Mouse (Mus musculus) megakaryocyte progenitor cell, adult 5-6 weeks (primary cell): ENCODE measurements at regions not wholly inside any gene's neighbourhood (a gene's known extent, or its start where the extent isn't known, plus 50 kb on each side); places are given as distances from the start of the nearest gene placed in this dataset.

Experiments
- ATAC-seq: replicated peaks from 2 replicates; pipeline ENCODE4 v1.8.0; 2016; ENCODE audit warnings: mild to moderate bottlenecking, moderate TSS enrichment, inconsistent platforms; ENCODE audit not compliant: poor library complexity

- ATAC-seq = no peak
These were observed 110.8 kb upstream of the Pdzrn3 start for GRCm38 (mm10) chr6:101488466-101488865.

GRCm38 (mm10) chr6:101484526-101485287 is 107.0 kb upstream of the Pdzrn3 start:
- no peak for ATAC-seq

DNA sequence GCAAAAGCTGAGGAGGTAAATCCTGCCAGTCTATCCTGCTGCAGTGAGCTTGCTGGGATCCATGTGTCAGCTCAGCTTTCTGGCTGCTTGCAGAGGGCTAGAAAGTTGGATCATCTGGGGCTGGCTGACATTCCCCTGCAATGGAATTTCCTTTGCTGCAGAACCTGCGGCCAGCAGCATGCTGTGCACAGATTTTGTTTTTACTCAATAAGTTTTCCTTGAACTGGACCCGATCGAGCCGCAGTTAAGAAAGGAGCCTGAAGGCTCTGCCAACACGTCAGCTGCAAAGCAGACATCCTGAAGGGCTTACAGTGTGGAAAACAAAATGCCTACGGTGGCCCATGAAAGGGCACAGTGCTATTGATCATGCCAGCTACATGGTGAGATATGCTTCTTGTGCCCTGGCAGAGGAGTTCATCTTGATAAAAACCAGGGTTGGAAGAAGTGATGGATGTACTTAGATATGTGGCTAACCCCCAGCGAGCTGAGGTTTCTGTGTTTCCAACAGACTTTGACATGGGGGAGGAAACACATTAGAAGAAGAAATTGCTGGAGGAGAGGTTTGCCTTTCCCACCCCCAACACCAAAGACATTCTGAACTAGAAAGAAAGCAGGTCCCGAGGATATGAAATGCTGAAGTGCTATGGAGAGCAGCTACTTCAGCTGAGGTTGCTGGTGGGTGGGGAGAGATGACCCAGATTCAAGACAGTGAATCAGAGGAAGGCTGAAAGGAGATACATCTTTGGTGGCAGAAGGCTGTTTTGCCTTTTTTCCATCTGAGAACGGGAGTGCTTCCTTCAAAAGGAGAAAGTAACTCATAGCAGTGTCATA is 105.2 kb upstream of the Pdzrn3 start:
- ATAC-seq = no peak

GRCm38 (mm10) chr6:101473956-101474355 is 96.3 kb upstream of the Pdzrn3 start:
- ATAC-seq = no peak

- no peak for ATAC-seq
These were observed 95.7 kb upstream of the Pdzrn3 start for GRCm38 (mm10) chr6:101473257-101473925.

DNA sequence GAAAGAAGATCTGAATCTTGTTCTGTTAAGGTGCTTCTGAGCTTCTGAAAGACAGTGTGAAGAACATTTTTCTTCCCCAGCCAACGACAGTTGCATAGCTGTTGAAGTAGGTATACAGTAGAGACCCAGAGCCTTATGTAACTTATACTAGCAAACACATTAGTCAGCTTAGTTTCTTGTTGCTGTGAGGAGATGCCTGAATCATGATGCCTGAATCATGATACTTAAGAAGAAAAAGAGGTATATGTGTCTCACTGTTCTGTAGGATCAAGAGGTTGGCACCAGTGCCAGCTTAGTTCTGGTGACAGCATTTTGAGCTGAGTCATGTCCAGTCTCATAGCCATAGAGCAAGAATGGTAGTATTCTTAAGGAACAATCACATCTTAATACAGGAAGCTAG is 87.2 kb upstream of the Pdzrn3 start:
- no peak for ATAC-seq

DNA sequence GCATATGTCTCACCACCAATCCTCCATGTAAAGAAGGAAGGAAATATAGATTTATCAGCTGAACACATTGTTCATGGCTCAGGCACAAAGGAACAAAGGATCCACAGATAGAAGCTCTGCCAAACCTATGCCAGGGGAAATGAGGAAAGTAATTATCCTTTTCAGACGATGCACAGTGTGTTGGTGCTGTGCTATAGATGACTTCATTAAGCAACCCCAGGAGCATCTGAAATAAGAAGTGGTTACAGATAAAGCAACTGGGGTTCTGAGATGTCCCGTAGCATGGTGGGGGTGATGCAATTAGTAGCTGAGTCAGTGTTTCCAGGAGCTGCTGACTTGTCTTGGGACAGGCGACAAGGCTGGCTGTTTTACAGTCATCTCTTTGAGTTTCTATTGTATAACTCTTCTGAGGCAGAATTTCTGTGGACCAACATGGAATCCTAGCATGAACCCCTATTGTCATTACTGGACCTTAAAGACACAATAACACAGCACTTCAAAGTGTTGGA is 86.2 kb upstream of the Pdzrn3 start:
- no peak for ATAC-seq

GRCm38 (mm10) chr6:101446720-101447119 is 69.0 kb upstream of the Pdzrn3 start:
- no peak for ATAC-seq

DNA sequence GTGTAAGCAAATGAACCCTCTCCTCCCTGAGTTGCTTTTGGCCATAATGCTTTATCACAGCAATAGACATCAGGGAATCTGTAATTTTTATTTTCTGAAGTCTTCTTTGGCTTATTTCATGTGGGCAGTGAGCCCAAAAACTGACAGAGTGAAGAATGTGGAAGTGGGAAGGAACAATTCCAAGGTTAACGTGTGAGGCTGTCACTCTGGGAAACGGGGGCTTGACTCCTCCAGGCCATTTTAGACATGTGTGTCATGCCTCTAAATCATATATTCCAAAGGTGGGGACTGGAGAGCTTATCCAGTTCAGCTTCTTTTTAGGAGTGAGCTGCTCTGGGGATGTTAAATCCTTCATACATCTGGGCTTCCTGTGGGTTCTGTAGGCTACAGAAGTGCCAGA is 68.6 kb upstream of the Pdzrn3 start:
- no peak for ATAC-seq

- no peak for ATAC-seq
These were observed 55.1 kb upstream of the Pdzrn3 start for GRCm38 (mm10) chr6:101432769-101433168.

DNA sequence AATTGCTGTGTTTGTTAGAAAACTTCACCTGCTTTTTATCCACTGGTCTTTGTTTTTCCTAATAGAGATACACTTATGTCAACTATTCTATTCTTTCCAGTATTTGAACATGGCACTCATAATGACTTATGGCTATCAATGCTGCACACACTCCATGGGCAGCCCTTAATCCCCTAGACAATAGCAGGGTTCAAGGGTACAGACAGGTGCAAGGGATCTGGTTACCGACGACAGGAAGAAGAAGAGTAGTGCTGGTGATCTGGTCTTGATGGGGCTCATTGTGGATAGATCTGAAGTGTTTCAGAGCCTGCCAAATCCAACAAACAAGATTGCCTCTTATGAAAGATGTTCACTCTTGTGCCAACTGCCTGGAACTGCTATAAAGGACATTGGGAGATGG is 51.9 kb upstream of the Pdzrn3 start:
- no peak for ATAC-seq
